Mouse (Mus musculus) erythroblast, embryonic 14.5 days (primary cell): ENCODE results near the gene Elob. TPM values are rescaled to one million over a fixed set of nuclear protein-coding genes. Genes with fewer than 3 reads are reported as not detected.

ENCODE experiments used
- H3K27me3 ChIP-seq: 2 replicates; pipeline ENCODE4 v1.6.1; 2012; ENCODE audit warnings: inconsistent platforms; ENCODE audit not compliant: control insufficient read depth
- H3K36me3 ChIP-seq: 2 replicates; pipeline ENCODE4 v1.6.1; 2012; ENCODE audit warnings: mild to moderate bottlenecking, inconsistent platforms; ENCODE audit not compliant: control insufficient read depth
- H3K4me1 ChIP-seq: 2 replicates; pipeline ENCODE4 v1.6.1; 2012; ENCODE audit warnings: inconsistent platforms; ENCODE audit not compliant: control insufficient read depth
- H3K4me3 ChIP-seq: replicated peaks from 2 replicates; pipeline ENCODE3; 2012; ENCODE audit warnings: moderate library complexity, mild to moderate bottlenecking, inconsistent platforms
- H3K9me3 ChIP-seq: 2 replicates; pipeline ENCODE4 v1.6.1; 2012; ENCODE audit warnings: low read length, inconsistent platforms, mixed read lengths; ENCODE audit not compliant: control insufficient read depth
- GATA1 ChIP-seq: IDR thresholded peaks from 2 replicates; pipeline ENCODE4 v1.6.1; 2012; ENCODE audit warnings: low read length, inconsistent platforms, mixed read lengths
- TAL1 ChIP-seq: IDR thresholded peaks from 3 replicates; pipeline ENCODE4 v1.6.1; 2012; ENCODE audit warnings: low read length, inconsistent platforms, mixed read lengths
- polyA plus RNA-seq: library from polyadenylated mRNA; stranded (reverse); fragments of >175 nt; gene quantifications from 2 replicates; pipeline ENCODE4 v1.2.3, GENCODE M21; 2012

Gene Elob
- polyA plus RNA-seq, 1 experiment = 109 TPM

- Histone ChIP-seq H3K36me3 (peaks cover 75% of the 10 kb centered on the region), H3K27me3 (no peaks in the 10 kb centered on the region), H3K4me3 (no peak overlapping the region), H3K4me1 (peaks cover 26% of the 10 kb centered on the region), H3K9me3 (no peaks in the 10 kb centered on the region)
- no peak for TF ChIP-seq TAL1
- TF ChIP-seq GATA1 = no peak
Measured at GRCm38 (mm10) chr17:23807918-23808317, 21.0 kb downstream of the Elob start.

DNA sequence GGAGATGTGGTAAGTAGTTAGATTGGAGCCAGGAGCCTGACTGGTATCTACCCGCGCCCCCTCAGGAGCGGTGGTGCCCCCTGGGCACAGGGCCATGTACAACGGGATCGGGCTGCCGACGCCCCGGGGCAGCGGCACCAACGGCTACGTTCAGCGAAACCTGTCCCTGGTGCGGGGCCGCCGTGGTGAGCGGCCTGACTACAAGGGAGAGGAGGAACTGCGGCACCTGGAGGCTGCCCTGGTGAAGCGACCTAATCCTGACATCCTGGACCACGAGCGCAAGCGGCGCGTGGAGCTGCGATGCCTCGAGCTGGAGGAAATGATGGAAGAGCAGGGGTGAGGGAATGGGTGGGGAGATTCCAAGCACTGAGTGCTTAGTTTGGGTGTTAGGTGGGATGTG, 22.1 kb downstream of the Elob start:
- Histone ChIP-seq H3K4me3 (peak overlapping the region; percentile 22), H3K36me3 (peaks cover 64% of the 10 kb centered on the region)
- TF ChIP-seq GATA1 (no peak), TAL1 (no peak)

DNA sequence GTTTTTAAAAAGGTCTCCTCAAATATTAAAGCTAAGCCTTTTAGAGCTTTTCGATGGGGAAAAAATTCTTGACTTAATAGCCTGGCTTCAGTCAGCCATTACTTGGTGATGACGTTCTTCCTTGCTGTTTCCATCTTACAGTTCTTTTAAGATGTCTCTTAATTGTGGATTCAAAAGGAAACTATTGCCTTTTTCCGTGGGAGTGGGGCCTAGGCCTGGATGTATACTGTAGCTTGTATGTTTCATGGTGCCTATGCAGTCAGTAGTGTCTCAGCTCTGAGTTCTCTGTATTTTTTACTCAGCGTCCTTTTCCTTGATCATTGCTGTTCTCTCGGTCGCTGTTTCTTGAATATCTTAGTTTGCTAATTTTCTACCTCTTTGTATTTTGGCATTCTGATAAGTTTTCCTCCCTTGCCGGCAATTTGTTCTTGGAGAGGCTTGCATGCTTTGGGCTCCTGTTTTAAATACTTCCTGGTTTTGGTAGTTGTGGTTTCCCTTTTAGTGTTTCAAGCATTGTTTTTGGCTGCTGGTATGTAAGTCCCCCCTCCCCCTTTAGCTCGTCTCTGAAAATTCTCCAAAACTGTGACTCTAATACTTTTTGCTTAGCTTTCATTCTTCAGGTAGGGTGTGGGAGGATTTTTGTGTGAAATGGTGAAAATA, 24.4 kb downstream of the Elob start:
- H3K27me3 ChIP-seq = no peaks in the 10 kb centered on the region; the same call in 1 of the 2 replicates
- no peaks in the 10 kb centered on the region for H3K9me3 ChIP-seq
- peaks cover 35% of the 10 kb centered on the region for H3K4me1 ChIP-seq
- peaks cover 41% of the 10 kb centered on the region for H3K36me3 ChIP-seq
- TF ChIP-seq GATA1 = no peak
- no peak for TF ChIP-seq TAL1
- H3K4me3 ChIP-seq = peak overlapping the region; percentile 79

More for the DNA sequence above, 22.1 kb downstream of the Elob start:
- H3K27me3 ChIP-seq = no peaks in the 10 kb centered on the region
- H3K9me3 ChIP-seq = no peaks in the 10 kb centered on the region
- peaks cover 31% of the 10 kb centered on the region for H3K4me1 ChIP-seq

GRCm38 (mm10) chr17:23803366-23804041, 25.4 kb downstream of the Elob start:
- no peaks in the 10 kb centered on the region; the same call in 1 of the 2 replicates for H3K27me3 ChIP-seq
- no peak for TF ChIP-seq GATA1

DNA sequence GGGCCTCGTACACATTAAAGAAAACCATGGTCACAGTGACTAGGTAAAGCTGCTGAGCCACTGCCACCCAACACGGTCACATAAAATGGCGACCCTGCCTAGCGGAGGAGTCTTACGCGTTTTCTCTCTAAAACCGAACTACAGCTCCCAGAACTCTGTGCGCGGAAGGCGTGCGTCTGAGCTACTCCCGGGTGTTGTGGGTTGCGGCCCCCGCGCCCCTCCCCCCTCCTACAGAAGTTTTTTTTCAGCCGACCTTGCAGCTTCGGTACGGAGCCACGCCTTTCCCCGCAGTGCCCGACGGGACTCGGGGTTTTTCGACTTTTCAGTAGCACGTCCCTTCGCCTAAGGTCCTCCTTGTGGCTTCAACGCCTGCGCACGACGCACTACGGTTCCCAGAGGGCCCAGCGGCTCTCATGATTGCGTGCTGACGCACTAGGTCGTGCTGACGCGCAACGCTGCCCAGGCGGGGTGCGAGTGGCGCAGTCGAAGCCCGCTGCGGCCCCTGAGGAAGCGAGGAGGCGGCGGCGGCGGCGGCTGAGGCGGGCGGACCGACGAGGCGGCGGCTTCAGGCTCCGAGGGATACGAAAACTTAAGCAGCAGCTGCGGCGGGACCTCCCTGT, 26.1 kb downstream of the Elob start:
- no peaks in the 10 kb centered on the region for H3K9me3 ChIP-seq
- H3K36me3 ChIP-seq = peaks cover 24% of the 10 kb centered on the region
- no peak for TF ChIP-seq GATA1
- TF ChIP-seq TAL1 = no peak
- H3K4me3 ChIP-seq = peak overlapping the region; percentile 79
- peaks cover 35% of the 10 kb centered on the region for H3K4me1 ChIP-seq
- no peaks in the 10 kb centered on the region; the same call in 1 of the 2 replicates for H3K27me3 ChIP-seq

More at GRCm38 (mm10) chr17:23803366-23804041, 25.4 kb downstream of the Elob start:
- Histone ChIP-seq H3K9me3 (no peaks in the 10 kb centered on the region), H3K36me3 (peaks cover 31% of the 10 kb centered on the region), H3K4me3 (peak overlapping the region; percentile 79), H3K4me1 (peaks cover 35% of the 10 kb centered on the region)

- no peaks in the 10 kb centered on the region for H3K9me3 ChIP-seq
- H3K27me3 ChIP-seq = no peaks in the 10 kb centered on the region; the same call in 1 of the 2 replicates
- peaks cover 12% of the 10 kb centered on the region for H3K36me3 ChIP-seq
- peaks cover 28% of the 10 kb centered on the region for H3K4me1 ChIP-seq
- TF ChIP-seq TAL1 (no peak), GATA1 (no peak)
- H3K4me3 ChIP-seq = no peak overlapping the region
Measured at GRCm38 (mm10) chr17:23801627-23802026, 27.3 kb downstream of the Elob start.

DNA sequence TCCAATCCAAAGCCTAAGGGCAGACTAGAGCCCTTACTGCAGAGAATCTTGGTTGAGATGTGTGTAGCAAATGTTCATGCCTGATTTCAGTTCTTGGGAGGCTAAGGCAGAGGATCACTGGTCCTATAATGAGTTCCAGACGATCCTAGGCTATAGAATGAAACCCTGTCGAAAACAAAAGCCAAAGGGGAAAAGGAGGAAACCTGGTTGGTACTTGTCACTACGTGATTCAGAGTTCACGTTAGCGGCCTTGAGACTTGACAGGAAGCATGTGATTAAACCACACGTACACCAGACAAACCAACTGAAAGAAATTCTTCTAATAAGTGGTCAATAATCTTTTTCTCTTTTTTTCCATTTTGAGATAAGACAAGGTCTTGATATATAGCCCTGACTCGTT, 31.6 kb downstream of the Elob start:
- TF ChIP-seq GATA1 (no peak), TAL1 (no peak)
- Histone ChIP-seq H3K4me1 (peaks cover 5% of the 10 kb centered on the region), H3K4me3 (no peak overlapping the region), H3K9me3 (no peaks in the 10 kb centered on the region), H3K36me3 (no peaks in the 10 kb centered on the region), H3K27me3 (no peaks in the 10 kb centered on the region; the same call in 1 of the 2 replicates)

GRCm38 (mm10) chr17:23795323-23795722, 33.6 kb downstream of the Elob start:
- Histone ChIP-seq H3K4me3 (no peak overlapping the region), H3K4me1 (peaks cover 6% of the 10 kb centered on the region), H3K27me3 (peaks cover 8% of the 10 kb centered on the region), H3K9me3 (no peaks in the 10 kb centered on the region), H3K36me3 (no peaks in the 10 kb centered on the region)
- TF ChIP-seq GATA1 = no peak

DNA sequence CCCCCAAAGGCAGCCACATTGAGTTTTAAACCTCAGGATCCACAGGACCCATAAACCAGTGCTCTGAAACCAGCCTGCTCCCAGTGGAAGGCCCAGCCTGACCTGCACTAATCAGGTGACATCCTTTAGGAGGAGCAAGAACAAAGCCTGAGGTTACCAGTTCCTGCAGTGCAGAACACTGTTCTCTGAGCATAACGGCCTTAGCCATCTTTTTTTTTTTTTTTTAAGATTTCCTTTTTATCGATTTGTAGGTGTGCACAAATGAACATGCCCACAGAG, 37.9 kb downstream of the Elob start:
- Histone ChIP-seq H3K4me1 (peaks cover 22% of the 10 kb centered on the region), H3K4me3 (no peak overlapping the region), H3K27me3 (peaks cover 20% of the 10 kb centered on the region), H3K36me3 (no peaks in the 10 kb centered on the region), H3K9me3 (no peaks in the 10 kb centered on the region)
- TF ChIP-seq TAL1 (no peak), GATA1 (no peak)
